Mouse (Mus musculus) CH12F3 (cell line): ENCODE measurements around the gene Efcab14.

Experiments
- in situ Hi-C: fragments of 300-500 bp; cut with MboI; formaldehyde crosslinking; loops from 2 replicates; pipeline ENCODE4 v1.14.3; 2020; ENCODE audit warnings: low sequenced_read_pairs

The Efcab14 gene

DNA sequence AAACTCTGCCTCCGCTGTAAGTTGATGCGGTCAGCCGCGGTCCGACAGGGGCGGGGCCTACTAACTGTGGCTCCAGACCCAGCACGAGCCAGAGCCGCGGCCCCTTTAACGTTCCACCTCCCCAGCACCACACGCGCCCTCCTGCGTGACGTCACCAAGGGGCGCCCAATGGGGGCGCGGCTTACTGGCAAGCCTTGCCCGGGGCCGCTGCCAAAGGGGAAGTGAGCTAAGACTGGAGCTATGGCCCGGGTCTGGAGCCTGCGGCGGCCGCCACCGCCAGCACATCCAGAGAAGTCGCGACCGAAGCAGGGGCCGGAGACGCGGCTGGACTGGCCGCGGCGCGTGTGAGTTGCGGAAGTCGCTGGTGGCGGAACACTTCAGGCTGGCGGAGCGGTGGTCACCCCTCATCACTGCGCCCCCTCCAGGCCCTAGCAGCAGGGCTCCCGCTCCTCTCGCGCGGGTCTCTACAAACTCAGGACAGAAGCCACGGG lies at the start of gene Efcab14:
Gene Efcab14, plus strand, starts transcription at position 194 of the 491 bp plus-strand sequence.
- in situ Hi-C loops, result loop anchor here (10.0 kb wide), 1 partner anchor 247 kb away; no protein-coding TSS in a partner anchor

DNA sequence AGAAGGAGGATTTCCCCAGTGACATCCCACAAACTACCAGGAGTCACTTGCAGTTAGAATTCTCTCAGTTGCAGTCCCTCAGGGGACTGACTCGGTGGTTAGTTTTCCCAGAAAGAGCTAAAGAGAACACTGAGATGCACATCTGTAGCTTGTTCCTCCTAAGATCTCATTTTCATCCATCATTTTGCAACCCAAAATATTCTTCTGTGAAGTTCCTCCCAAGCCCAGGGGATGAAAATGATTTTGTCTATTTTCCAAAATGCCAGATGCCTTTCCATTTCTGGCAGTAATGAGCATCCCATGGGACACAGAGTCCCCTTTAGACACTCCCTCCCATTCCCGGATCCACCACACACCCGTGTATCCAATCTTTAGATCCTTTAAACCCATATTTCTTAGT lies 36.1 kb upstream of the Efcab14 start:
- in situ Hi-C loops, result loop anchor here (25.0 kb wide), 2 partner anchors 214 to 589 kb away; partner anchors contain the start of gene Cyp4a14

DNA sequence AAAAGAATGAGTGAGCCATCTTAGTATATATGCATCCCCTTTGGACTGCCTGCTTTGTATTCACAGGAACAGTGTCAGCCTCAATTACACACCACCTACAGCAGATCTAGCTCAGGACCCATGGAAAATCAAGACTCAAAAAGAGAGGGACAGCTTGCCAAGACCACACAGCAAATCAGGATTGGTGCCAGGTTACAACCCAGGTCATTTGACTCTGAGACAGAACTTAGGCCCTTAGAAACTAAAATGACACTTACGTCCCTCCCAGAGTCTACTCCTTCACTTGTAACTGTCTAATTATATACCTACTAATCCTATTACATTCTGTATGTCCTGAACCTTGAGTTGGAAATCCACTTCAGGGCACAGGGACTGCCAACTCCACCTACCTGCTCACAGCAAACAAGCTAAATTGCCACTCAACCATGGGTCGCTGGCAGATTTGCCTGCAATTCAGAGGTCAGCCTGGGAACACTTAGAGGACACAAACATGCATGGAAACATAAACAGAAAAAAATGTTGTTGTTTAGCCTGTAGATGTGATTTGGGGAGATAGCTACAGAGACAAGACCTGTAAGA lies 33.5 kb upstream of the Efcab14 start:
- in situ Hi-C loops, result loop anchor here (25.0 kb wide), 2 partner anchors 217 to 592 kb away; partner anchors contain the start of gene Cyp4a14

DNA sequence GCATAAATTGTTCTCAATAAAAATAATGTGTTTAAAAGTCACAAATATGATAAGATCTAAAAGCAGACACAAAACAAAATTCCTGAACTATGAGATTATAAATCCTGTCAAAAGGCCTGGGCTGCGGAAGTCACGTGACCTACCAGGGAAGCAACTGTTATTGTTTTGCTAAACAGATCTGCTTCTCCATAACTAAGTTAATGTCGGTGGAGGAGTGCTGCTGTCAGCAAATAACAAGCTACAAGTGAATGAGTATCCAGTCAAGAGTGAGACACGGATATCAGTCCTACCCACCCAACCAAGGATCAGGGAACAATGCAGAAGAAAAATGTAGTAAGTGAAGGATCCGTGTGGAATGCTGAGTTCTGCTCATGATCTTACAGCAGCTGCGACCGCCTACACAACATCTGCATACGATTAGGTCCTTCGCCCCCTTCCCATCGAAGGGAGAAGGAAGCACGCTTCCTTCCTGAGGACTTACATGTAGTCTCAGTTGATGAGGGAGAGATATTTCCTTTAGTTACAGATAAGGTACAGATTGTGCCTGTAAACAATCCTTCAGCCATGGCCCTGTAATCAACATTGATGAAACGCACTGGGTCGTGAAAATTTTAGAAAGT lies 28.5 kb upstream of the Efcab14 start:
- in situ Hi-C loops, result loop anchor here (25.0 kb wide), 2 partner anchors 222 to 597 kb away; partner anchors contain the start of gene Cyp4a14

DNA sequence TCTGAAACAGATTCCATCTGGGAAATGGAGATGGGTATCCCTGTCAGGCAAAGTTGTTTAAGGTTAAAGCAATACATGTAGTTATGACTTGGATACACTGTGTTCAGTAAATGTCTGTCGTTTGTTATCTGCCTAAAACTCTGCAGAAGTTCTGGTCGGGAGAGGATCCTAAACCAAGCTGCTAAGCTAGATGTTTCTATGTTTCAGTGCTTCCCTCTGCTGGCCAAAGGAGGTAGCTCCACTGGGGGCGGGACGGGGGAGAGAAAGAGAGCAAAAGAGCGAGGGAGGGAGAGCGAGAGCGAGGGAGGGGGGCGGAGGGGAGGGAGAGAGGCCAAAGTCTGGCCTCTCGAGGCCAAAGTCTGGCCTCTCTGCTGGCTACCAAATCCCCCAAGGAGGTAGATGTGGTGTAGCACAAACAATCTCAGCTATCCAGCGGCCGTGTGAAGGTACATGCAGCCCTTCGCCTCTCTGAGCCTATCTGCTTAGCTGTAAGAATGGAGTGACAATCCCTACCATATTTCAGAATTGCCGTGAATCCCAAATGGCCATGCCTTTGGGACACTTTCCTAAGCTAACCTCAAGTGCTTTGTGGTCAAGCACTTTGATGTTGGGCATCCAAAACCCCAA lies 27.6 kb upstream of the Efcab14 start:
- in situ Hi-C loops, result loop anchor here (25.0 kb wide), 2 partner anchors 223 to 598 kb away; partner anchors contain the start of gene Cyp4a14

DNA sequence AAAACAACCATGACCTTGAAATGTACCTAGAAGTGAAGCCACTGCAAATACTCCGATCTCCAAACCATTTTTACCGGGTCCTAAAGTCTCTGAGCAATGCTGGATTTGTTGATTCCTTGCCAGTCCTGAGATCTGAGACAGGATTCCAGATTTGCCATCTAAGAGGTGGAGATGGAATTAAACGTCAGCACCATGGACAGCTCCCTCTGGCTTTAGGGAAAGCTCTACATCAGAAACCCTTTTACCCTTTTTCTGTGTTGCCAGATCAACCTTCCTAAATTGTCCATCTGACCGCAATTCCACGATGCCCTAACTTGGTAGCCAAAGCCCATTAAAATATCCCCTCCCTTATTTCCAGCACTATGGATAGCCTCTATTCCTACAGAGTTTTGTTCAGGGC lies 8.8 kb upstream of the Efcab14 start:
- in situ Hi-C loops, result no loop called here

DNA sequence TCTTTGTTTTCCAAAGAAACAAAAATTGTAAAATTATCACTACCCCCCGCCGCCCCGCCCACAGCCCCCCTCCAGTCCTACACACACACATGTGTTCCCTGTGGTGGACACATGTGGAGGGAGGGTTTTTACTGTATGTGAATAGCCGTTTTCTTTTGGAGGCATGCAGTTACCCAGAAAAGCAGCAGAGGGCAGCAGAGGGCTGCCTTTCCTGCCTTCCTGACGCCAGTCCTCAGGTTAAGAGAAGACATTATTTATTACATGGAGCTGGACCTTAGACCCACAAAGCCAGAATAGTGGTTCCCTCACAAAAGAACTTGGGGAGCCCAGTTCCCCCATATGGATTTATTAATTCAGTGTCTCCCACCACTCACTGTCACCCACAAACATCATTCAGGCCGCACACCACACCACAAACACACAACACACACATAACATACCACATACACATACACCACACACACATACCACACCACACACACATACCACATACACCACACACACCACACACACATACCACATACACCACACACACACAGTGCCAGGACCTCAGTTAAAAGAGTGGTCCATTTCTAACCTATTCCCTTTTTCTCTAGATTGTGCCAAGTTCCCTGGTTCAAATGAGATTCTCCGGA lies 5.8 kb upstream of the Efcab14 start:
- in situ Hi-C loops, result loop anchor here (10.0 kb wide), 1 partner anchor 253 kb away; no protein-coding TSS in a partner anchor

DNA sequence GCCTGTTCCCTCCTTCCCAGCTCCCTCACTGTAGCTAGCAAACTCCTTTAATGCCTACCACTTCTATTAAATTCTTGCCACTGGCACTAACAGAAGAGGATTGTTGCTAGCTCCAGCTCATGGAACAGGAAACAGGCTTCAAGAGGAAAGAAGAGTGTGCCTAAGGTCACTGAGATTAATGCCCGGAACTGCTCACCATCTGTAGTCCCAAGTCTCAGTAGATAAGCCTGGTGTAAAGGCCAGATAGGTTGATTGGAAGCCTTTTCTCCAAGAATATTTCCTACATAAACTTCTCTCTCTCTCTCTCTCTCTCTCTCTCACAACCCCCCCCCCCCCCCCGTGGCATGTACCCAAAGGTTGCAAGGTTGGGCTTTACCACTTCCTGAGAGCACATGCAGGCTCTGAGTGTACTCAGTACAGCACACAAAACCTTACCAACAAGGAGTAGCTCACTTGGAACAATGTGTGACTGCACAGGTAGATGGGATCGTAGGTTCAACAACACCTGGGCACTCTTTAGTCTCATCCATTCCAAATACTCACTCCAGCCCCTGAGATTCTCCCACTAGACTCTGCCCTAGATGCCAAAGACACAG lies 5.2 kb upstream of the Efcab14 start:
- in situ Hi-C loops, result loop anchor here (10.0 kb wide), 1 partner anchor 252 kb away; no protein-coding TSS in a partner anchor

DNA sequence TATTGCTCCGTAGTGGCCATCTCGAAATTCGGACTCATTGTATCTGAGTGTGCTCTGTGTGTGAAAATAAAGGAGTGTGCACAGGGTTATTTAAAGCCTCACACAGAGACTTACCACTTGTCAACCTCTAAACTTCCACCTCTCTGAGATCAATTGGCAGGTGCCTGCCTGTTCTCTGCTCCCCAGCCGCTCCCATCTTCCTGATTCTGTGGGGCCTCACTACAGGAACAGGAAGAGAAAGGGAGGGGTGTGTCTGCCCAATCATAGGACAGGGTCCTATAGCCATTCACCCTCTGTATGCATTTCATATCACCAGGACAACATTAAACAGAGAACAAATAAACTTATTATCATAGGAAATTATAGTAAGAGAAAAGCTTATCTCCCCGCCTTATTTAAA lies 3.8 kb upstream of the Efcab14 start:
- in situ Hi-C loops, result loop anchor here (10.0 kb wide), 1 partner anchor 251 kb away; no protein-coding TSS in a partner anchor

DNA sequence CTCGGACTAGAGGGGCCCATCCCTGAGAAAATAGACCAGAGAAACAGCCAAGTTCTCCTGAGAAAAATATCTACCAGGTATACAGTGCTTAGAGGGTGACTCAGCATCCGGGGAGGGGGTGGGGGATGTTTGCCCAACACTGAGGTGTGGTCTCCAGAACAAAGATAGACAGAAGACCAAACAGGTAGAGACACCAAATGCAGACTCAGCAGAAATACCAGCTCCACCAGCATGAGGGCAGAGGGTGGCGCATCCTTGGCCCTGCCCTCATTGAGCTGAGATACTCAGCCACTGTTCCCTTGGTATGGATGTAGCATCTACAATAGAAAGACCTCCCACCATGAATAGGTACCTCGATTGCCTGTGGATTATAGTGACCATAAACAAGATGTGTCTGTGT lies 2.7 kb upstream of the Efcab14 start:
- in situ Hi-C loops, result loop anchor here (10.0 kb wide), 1 partner anchor 250 kb away; no protein-coding TSS in a partner anchor

DNA sequence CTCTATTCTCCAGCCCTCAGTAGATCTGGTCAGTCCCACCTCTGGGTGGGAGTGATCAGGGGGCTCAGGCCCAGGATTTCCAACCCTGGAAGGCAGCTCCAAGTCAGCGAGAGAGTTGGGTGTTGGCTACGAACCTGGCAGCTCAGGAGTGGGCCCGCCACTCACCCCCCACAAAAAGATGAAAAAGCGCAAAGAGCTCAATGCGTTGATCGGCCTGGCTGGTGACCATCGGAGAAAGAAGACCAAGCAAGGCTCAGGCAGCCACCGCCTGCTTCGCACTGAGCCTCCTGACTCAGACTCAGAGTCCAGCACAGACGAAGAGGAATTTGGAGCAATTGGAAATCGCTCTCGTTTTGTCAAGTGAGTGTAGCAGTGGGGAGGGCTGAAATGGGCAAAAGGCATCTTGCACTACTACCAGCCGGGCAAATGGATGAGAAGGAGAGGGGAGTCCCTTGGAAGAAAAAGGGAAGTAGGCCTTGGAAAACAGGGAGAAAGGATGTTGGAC lies 989 bp downstream of the Efcab14 start:
- in situ Hi-C loops, result loop anchor here (10.0 kb wide), 1 partner anchor 246 kb away; no protein-coding TSS in a partner anchor

DNA sequence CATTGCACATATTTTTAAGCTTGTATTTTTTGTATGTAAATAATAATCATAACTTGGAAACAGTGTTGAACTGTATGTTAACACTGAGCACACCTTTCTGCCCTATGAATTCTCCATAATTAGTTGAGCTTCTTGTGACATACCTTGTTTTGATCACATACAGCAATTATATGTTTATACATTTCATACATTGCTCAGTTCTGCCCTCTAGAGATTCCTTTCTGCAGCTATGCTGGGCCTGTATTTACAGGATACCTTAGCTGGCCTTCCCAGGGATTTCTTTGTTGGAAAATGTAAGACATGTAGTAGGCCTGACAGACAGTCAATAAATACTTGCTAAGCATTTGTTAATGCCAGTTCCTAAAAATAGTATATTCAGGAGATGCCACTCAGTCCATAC lies 5.1 kb downstream of the Efcab14 start:
- in situ Hi-C loops, result no loop called here

DNA sequence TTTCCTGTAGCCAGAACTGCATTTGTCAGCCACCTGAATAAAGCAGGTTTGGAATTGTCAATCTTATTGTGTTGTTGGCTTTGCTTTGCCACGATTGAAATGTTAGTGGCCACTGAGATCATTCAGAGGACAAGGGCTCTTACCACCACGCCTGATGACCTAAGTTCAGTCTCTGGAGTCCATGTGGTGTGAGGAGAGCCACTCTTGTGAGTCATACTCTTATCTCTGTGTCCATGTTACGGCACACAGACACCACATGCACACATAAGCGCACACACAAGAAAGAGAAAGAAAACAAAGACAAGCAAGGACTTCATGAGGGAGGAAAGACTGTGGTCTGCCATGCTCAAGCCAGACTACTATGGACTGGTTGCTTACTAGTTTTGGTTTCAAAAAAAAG lies 5.6 kb downstream of the Efcab14 start:
- in situ Hi-C loops, result no loop called here

DNA sequence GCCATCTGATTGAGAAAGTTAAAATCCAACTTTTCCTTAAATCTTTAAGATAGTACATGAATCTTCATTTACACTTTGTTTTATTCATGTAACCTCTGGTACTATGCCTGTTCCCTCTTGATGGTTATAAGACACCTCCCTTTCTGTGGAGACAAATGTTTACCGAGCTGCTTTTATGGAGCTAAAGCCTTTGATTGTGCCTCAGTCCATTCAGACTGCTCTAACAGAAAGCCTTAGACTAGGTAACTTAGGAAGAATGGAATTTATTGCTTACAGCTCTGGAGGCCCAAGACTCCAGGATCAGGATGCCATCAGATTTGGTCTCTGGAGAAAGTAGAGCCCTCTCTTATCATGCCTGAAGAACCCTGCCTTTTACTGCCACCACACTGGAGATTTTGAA lies 10.6 kb downstream of the Efcab14 start:
- in situ Hi-C loops, result no loop called here

DNA sequence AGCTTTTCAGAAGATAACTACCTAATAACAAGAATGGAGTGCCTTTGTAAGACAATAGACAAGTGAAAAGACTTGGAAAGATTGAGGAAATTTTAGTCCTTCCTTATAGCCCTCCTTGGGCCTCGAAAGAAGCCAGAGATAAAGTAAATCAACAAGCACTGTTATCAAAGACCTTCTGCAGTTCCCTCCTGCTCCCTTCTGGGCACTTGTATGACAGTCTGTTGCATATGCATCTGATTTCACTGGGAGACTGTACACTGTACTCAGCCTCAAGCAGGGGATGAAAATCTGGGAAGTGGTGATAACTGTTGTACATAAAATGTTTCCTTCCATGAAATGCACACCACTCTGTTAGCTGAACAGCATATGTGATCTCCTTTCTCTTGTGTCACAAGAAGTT lies 11.8 kb downstream of the Efcab14 start:
- in situ Hi-C loops, result no loop called here

DNA sequence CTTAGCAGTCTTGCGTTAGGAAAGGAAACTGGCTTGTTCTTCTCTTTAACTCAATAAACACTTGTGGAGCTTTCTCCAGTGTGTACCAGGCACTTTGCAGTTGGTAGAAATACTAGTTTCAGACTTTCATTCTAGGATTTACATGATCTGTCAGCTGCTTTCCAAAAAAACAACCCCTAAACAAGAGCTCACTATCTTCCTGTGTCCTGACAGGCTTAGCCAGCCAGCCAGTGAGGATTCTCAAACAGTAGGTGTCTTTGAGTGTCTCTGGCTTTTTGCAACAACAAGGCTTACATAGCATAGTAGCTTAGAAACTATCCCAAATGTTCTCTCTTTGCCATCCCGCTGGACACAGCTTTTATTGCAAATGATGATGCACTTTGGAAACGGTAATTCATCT lies 16.6 kb downstream of the Efcab14 start:
- in situ Hi-C loops, result no loop called here

DNA sequence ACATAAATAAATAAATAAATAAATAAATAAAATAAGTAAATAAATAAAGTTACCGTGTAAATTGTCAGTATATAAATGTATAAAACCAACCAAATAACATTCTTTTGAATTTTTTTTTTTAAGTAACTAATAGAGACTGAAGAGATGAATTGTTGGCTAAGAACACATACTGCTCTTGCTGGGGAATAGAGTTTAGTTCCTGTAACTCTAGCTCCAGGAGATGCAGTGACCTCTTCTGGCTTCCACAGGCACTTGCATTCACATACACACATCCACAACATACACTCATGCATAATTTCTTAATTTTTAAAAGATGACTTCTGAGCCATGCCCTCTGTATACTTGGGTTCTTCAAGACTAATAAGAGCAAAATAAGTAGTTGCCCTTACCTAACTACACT lies 17.3 kb downstream of the Efcab14 start:
- in situ Hi-C loops, result no loop called here

DNA sequence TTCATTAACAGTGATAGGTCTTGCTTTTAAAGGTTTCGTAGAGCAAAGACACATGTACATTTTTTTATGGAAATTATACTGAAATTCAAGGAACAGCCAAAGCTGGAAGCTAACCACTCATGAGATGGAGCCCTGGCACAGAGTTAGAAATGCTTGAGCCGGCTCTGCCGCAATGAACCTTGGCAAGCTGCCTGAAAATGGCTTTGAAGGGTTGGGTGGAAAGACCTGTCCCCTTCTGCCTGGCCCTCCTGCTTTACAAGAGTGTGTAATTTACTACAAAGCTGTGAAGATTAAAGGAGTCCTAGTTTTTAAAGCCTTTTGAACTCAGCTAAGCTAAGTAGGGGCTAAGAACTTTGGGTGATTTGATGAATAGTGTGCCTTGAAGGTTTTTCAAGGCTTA lies 23.7 kb downstream of the Efcab14 start:
- in situ Hi-C loops, result no loop called here

DNA sequence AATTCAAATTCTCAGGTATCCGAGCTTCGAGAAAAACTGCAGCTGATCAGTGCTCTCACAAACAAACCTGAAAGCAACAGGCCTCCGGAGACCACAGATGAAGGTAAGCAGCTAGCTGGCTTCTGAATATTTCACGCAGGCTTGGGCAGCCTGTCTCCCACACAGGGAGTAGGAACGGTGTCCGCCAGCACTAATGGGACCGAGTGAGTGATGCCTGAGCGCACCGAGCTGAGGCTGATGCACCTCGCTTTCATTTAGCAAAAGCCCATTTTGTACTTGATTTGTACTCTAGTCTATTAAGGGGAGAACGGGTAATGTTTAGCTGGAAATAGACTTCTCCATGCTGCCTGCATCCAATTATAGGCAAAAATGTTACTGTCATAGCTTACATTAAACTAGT lies 27.0 kb downstream of the Efcab14 start:
- in situ Hi-C loops, result no loop called here

DNA sequence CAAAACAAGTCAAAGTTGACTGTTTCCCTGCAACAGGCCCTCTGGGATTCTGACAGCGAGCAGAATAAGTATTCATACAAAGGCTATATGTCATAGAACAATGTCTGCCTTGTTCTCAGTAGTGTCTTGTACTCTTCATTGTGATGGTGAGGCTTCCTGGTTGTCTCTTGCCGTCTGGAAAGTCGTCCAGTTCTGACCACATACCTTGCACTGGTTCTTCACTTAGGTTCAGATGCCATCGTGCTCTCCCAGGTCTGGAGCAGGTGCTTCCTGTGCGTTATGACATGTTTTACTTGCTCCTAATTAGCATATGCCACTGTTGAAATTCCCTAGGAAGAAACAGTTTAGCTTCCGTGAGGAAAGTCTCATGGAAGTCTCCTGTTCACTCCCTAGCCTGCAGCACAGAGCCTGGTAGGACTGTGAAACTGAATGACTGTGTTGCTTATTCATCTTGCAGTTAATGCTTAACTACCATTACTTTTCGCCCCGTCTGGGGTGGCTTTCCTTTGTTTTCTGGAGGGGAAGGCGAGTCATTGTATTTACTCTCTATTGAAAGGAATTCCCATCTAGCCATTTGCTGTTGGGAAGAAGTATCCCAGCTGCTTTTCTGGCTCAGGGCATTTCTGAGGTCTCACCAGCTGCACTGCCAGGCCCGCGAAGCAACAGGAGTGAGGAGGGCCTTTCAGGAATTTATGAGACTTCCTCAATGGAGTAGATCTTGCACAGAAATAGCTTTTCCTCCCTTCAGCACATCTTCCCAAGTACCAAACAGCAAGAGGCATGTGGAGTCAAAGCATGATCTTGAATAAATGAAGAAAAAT lies 30.3 kb downstream of the Efcab14 start:
- in situ Hi-C loops, result no loop called here
